11 mouse cellular contexts compared by ENCODE assay signal in the genomic region with DNA sequence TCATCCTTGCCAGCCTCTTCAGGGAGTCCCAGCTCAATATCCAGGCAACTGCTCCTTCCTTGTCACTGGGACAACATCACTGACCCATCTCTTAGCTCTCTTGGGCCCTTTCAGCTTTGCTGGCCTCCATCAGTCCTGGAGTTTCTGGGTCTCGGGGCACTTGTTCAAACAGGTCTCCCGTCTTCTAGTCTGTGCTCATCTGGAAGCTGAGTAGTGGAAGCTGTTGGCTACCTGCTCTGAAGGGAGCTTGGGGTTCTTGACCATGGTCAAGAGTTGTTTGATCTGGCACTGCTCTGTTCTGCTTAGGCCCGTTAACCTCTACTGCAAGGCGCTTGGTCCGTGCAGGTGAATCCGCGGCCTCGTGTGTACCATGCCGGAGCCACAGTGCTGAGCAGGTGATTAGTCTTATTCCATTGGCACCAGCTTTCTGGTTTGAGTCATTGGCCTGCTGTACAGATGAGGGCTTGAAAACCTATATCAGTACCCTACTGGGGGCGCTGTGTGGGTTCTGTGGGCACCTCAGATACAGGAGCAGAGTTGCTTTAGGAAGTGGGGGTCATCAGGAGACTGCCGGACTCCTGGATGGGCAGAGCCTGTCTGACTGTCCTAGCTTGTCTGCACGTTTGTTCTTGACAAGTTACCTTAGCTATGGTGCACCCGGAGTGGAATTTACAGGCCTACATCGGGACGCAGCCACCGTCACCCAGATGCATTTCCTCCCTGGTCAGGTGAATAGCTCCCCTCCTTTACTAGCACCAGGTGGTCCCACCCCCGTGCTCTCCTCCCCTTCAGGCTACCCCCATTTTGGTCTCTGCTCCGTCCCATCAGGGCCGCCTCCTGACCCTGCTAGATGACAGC. TPM values are rescaled to one million over a fixed set of nuclear protein-coding genes. Genes with fewer than 3 reads are reported as not detected.
DNase-seq lines count a peak whose midpoint lies in the region; ATAC-seq and TF ChIP-seq lines count a peak whose summit lies in the region.
"Had no signal": no experiment of that assay in that cellular context is flagged by ENCODE, and none has a peak within 500 bp of the region (broad histone marks: within the 10 kb centered on the region; RNA-seq: fewer than 3 reads in every experiment).

No protein-coding gene starts in this region.

- H3K4me2 ChIP-seq in forebrain, postnatal 0 days (ENCODE audit: low read depth): no peak overlapping the region
- H3K4me2 ChIP-seq in intestine, embryonic 15.5 days (replicated peaks): no peak overlapping the region
- H3K4me2 ChIP-seq: heart, embryonic 13.5 days had no signal

- no peak for ATAC-seq in forebrain, postnatal 0 days
- ATAC-seq in intestine, embryonic 15.5 days: no peak

- H3K4me3 ChIP-seq in forebrain, embryonic 10.5 days: no peak overlapping the region; the same call in 1 of the 2 replicates
- H3K4me3 ChIP-seq in forebrain, postnatal 0 days (ENCODE audit: low read depth, low read length): no peak overlapping the region
- H3K4me3 ChIP-seq in intestine, embryonic 15.5 days (replicated peaks): no peak overlapping the region
- H3K4me3 ChIP-seq: heart, embryonic 13.5 days had no signal

- no peak for DNase-seq in forebrain, embryonic 10.5 days (ENCODE audit: extremely low spot score, low spot score)
- no peak for DNase-seq in forebrain, postnatal 0 days
- DNase-seq in kidney, postnatal 4 days: peak; percentile 1
- no peak for DNase-seq in kidney, postnatal 36 days
- peak; percentile 2 for DNase-seq in urinary bladder, postnatal 14 days (ENCODE audit: low spot score)
- DNase-seq in urinary bladder, postnatal 10 days (ENCODE audit: low spot score): no peak
- no peak for DNase-seq in c-Kit-positive CD71-positive TER-119-positive erythroid progenitor cells, embryonic 14.5 days (ENCODE audit: low spot score)

- WGBS in forebrain, embryonic 10.5 days: 95% methylated on average over 19 of the region's 19 CpGs
- 95% methylated on average over 19 of the region's 19 CpGs for WGBS in forebrain, postnatal 0 days
- 90% methylated on average over 19 of the region's 19 CpGs for WGBS in intestine, embryonic 15.5 days

- H3K9ac ChIP-seq in forebrain, postnatal 0 days: no peak overlapping the region
- H3K9ac ChIP-seq in intestine, embryonic 15.5 days: no peak overlapping the region
- H3K9ac ChIP-seq: heart, embryonic 13.5 days; liver, embryonic 14.5 days had no signal

- H3K9me3 ChIP-seq in forebrain, embryonic 10.5 days: no peaks in the 10 kb centered on the region
- H3K9me3 ChIP-seq in forebrain, postnatal 0 days (ENCODE audit: low read length): no peaks in the 10 kb centered on the region
- H3K9me3 ChIP-seq in intestine, embryonic 15.5 days: no peaks in the 10 kb centered on the region
- H3K9me3 ChIP-seq: heart, embryonic 13.5 days had no signal

- no peak for TF ChIP-seq CTCF in forebrain, postnatal 0 days (IDR thresholded peaks at IDR 0.05; ENCODE audit: low read depth)

- peaks cover 78% of the 10 kb centered on the region for H3K36me3 ChIP-seq in forebrain, embryonic 10.5 days (replicated peaks)
- peaks cover 50% of the 10 kb centered on the region for H3K36me3 ChIP-seq in forebrain, postnatal 0 days (ENCODE audit: insufficient read depth)
- peaks cover 33% of the 10 kb centered on the region for H3K36me3 ChIP-seq in intestine, embryonic 15.5 days

- peak overlapping the region; percentile 58; the same call in 1 of the 2 replicates for H3K27ac ChIP-seq in forebrain, embryonic 10.5 days
- no peak overlapping the region for H3K27ac ChIP-seq in forebrain, postnatal 0 days (ENCODE audit: low read depth, low read length)
- H3K27ac ChIP-seq in intestine, embryonic 15.5 days: no peak overlapping the region
- H3K27ac ChIP-seq: heart, embryonic 13.5 days; kidney, postnatal 0 days; liver, embryonic 14.5 days had no signal

- no peaks in the 10 kb centered on the region for H3K27me3 ChIP-seq in forebrain, embryonic 10.5 days (ENCODE audit: poor library complexity, severe bottlenecking)
- H3K27me3 ChIP-seq in forebrain, postnatal 0 days (ENCODE audit: insufficient read depth, low read length): no peaks in the 10 kb centered on the region
- H3K27me3 ChIP-seq in intestine, embryonic 15.5 days (replicated peaks): no peaks in the 10 kb centered on the region
- H3K27me3 ChIP-seq: heart, embryonic 13.5 days had no signal

- peaks cover 38% of the 10 kb centered on the region for H3K4me1 ChIP-seq in forebrain, embryonic 10.5 days
- H3K4me1 ChIP-seq in forebrain, postnatal 0 days (ENCODE audit: insufficient read depth): peaks cover 11% of the 10 kb centered on the region
- H3K4me1 ChIP-seq in intestine, embryonic 15.5 days (replicated peaks): peaks cover 12% of the 10 kb centered on the region

RNA-seq across cellular contexts. Expression of gene Llgl1, which starts 4.7 kb away (rescaled TPM):
- polyA plus RNA-seq in forebrain, embryonic 10.5 days (2016; fragmentation: Nextera tagmentation; extraction: Ambion mirVana): 144 and 148 TPM in 2 replicates
- 27.8 and 32.2 TPM in 2 replicates for total RNA-seq in forebrain, postnatal 0 days (2014; rRNA removed)
- 25.3 and 30.1 TPM in 2 replicates for polyA plus RNA-seq in forebrain, postnatal 0 days (2015; fragmentation: Nextera tagmentation; extraction: Ambion mirVana)
- polyA plus RNA-seq in intestine, embryonic 15.5 days (2015; fragmentation: Nextera tagmentation; extraction: Ambion mirVana): 32.6 and 34.3 TPM in 2 replicates

RNA-seq across cellular contexts. Expression of gene Flii, which starts 22.8 kb away (rescaled TPM):
- polyA plus RNA-seq in forebrain, embryonic 10.5 days (2016; fragmentation: Nextera tagmentation; extraction: Ambion mirVana): 77.6 and 84.1 TPM in 2 replicates
- total RNA-seq in forebrain, postnatal 0 days (2014; rRNA removed): 80.7 and 104 TPM in 2 replicates
- 31.7 and 37.4 TPM in 2 replicates for polyA plus RNA-seq in forebrain, postnatal 0 days (2015; fragmentation: Nextera tagmentation; extraction: Ambion mirVana)
- polyA plus RNA-seq in intestine, embryonic 15.5 days (2015; fragmentation: Nextera tagmentation; extraction: Ambion mirVana): 74.8 and 86.2 TPM in 2 replicates

RNA-seq across cellular contexts. Expression of gene Mief2, which starts 23.9 kb away (rescaled TPM):
- 13.5 and 14.5 TPM in 2 replicates for polyA plus RNA-seq in forebrain, embryonic 10.5 days (2016; fragmentation: Nextera tagmentation; extraction: Ambion mirVana)
- total RNA-seq in forebrain, postnatal 0 days (2014; rRNA removed): 35.7 and 40.4 TPM in 2 replicates
- 25.4 and 26.5 TPM in 2 replicates for polyA plus RNA-seq in forebrain, postnatal 0 days (2015; fragmentation: Nextera tagmentation; extraction: Ambion mirVana)
- polyA plus RNA-seq in intestine, embryonic 15.5 days (2015; fragmentation: Nextera tagmentation; extraction: Ambion mirVana): 9.3 and 9.4 TPM in 2 replicates

Comparison
In these comparisons a context has a peak if more than half of its experiments do, and no peak if none do; other contexts are left out.
1. DNase-seq: peak in kidney, postnatal 4 days (2 of 2) and urinary bladder, postnatal 14 days (single experiment); none in forebrain, embryonic 10.5 days (single experiment), forebrain, postnatal 0 days (single experiment), kidney, postnatal 36 days (0 of 2), urinary bladder, postnatal 10 days (single experiment) and c-Kit-positive CD71-positive TER-119-positive erythroid progenitor cells, embryonic 14.5 days (single experiment).